Mouse (Mus musculus): ENCODE data around the gene Olfr237-ps1. TPM values are rescaled to one million over a fixed set of nuclear protein-coding genes. Genes with fewer than 3 reads are reported as not detected.
"Not testable (repeated sequence)": the region's sequence is repeated elsewhere in the genome, so short reads cannot be mapped to it uniquely, and the experiment has no call there.

Olfr237-ps1 gene
- total RNA-seq (2021), result not detected
- long read RNA-seq, experiment 1, result 0 reads
- long read RNA-seq, experiment 2, result 0 reads

DNA sequence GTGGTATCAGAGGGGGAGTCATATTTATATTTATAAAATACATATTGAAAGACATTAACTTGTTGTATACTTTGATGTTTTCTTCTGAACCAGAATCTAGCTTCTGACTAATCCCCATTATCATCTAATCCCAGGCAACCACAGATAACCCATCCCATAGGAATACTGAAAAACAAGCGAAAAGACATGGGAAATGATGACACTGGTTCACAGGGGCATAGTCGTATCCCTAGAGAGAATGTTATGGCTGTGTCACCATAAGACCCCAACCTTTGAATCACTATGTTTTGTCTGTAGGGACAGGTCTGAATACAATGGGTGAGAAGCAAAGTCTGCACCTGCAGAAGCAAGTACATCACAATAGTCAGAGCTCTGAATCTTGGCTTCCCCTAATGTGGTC lies at the start of gene Olfr237-ps1:
Olfr237-ps1 (plus strand) TSS at position 301 of the 400 bp plus-strand sequence.
- not testable (repeated sequence) for DNase-seq

- DNase-seq, result not testable (repeated sequence)
These were observed 40.3 kb upstream of the Olfr237-ps1 start, which contains the start of gene Olfr441 for GRCm38 (mm10) chr6:43106069-43106468. Gene Olfr441 (plus strand): TSS chr6:43106369.

- no peak for DNase-seq
These were observed 13.1 kb downstream of the Olfr237-ps1 start for GRCm38 (mm10) chr6:43159502-43159901.

DNA sequence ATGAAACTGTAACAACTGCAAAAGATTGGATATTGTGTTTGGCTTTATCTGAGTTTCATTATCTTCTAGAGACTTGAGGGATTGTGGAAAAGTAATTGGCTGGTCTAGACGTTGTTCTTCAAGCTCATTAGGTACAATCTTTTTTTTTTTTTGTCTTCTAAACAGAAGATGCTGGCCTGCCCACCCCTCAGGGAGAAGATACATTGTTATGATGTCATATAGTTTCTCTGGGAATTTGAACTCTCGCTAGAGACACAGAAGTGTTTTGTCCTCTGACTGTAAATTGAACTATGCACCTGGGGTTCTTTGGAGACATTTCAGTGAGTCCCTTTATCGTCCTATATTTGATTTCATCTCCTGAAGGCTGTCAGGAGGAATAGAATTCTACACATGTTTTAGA lies 16.6 kb downstream of the Olfr237-ps1 start, which contains the start of gene Olfr437:
Olfr437 (plus strand) TSS at position 301 of the 400 bp plus-strand sequence.
- no peak for DNase-seq

- no peak for DNase-seq
These were observed 20.9 kb downstream of the Olfr237-ps1 start for GRCm38 (mm10) chr6:43167246-43167645.

GRCm38 (mm10) chr6:43171840-43172239 lies 25.5 kb downstream of the Olfr237-ps1 start, which contains the start of gene Olfr13:
Gene Olfr13 (plus strand): TSS chr6:43172140.
- no peak for DNase-seq

GRCm38 (mm10) chr6:43178129-43178528 lies 31.8 kb downstream of the Olfr237-ps1 start:
- DNase-seq, result no peak

GRCm38 (mm10) chr6:43178584-43179501 lies 32.5 kb downstream of the Olfr237-ps1 start:
- no peak for DNase-seq

DNA sequence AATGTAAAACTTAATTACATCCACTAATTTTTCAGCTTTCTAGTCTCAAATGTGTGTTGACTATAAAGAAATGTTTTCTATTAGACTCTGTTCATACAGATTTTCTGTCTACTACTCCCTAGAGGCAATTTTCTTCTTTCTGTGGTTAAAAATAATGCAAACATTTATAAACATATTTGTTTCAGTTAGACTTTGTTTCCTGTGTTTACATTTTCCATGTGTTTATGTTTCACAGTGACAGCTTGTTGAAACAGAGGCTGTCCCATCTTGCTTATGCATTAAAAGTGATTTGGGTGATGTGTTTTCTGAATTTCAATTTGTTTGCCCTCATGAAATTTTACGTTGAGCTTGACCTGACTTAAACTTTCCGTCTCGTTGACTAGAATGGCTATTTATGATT lies 44.6 kb downstream of the Olfr237-ps1 start:
- no peak for DNase-seq

GRCm38 (mm10) chr6:43196781-43197180 lies 50.4 kb downstream of the Olfr237-ps1 start, which contains the start of gene Olfr435:
Gene Olfr435 (plus strand): TSS chr6:43197146.
- no peak for DNase-seq

DNA sequence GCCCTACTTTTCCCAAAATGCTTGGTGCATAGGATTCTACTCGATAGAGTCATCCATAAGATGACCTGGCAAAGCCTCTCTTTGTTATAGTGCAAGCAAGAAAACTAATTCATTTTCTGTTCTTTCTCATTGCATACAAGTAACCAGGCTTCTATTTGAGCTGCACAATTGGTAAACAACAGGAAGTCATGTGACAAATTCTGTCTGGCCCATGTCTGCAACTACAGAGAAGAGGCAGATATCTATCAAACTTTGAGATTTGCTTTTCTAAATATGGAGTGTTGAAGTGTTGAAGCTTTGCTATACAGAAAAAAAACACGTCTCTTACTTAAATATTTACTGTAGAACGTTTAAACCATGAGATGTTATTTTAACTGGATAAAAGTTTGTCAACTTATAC lies 51.7 kb downstream of the Olfr237-ps1 start:
- DNase-seq, result no peak

DNA sequence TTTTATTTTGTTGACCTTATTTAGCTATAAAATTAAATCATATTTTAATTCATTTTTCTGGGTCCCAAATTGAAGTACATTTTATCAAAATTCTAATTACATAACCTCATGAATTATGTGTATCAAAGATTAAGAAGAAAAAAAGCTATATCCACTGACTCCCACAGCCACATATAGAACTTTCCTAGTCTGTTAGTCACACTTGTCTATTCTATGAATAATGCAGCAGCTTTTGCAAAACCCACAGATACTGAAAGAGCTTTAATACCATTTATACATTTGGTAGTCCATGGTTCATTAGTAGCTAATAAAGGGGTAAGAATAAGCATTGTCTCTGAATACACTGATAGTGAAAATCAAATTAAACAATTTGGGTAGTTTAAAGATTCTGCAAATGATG lies 56.4 kb downstream of the Olfr237-ps1 start:
- no peak for DNase-seq

- no peak for DNase-seq
These were observed 59.0 kb downstream of the Olfr237-ps1 start for GRCm38 (mm10) chr6:43205355-43205754.

Other genes with a start within 250 kb of the Olfr237-ps1 start
- not detected for gene Olfr447, start 237.7 kb upstream of the Olfr237-ps1 start, total RNA-seq (2021)
- not detected for gene Olfr446, start 225.2 kb upstream of the Olfr237-ps1 start, total RNA-seq (2021)
- not detected for gene Olfr444, start 197.5 kb upstream of the Olfr237-ps1 start, total RNA-seq (2021)
- gene Olfr441, start 40.2 kb upstream of the Olfr237-ps1 start, total RNA-seq (2021), result not detected
- gene Olfr437, start 16.7 kb downstream of the Olfr237-ps1 start, total RNA-seq (2021), result not detected
- not detected for gene Olfr13, start 25.6 kb downstream of the Olfr237-ps1 start, total RNA-seq (2021)
- not detected for gene Olfr435, start 50.6 kb downstream of the Olfr237-ps1 start, total RNA-seq (2021)
- gene Olfr434, start 66.5 kb downstream of the Olfr237-ps1 start, total RNA-seq (2021), result not detected
- gene Olfr47, start 85.0 kb downstream of the Olfr237-ps1 start, total RNA-seq (2021), result not detected
- 10 to 100 TPM; 12.7 to 13.3 TPM for gene Arhgef5, start 119.0 kb downstream of the Olfr237-ps1 start, total RNA-seq (2021)
- not detected for gene Nobox, start 163.0 kb downstream of the Olfr237-ps1 start, total RNA-seq (2021)

All from heart, adult 18-20 months (tissue).